Mouse (Mus musculus) CH12.LX (cell line): ENCODE results near the gene Ptpn6. TPM values are rescaled to one million over a fixed set of nuclear protein-coding genes. Genes with fewer than 3 reads are reported as not detected.

Experiments
- DNase-seq: peaks from one replicate; pipeline ENCODE4 v3.0.0-alpha.2; 2013; ENCODE audit errors: extremely low read depth
- H3K27ac ChIP-seq: 2 replicates; pipeline ENCODE4 v1.5.1; 2012; ENCODE audit warnings: low read depth, mild to moderate bottlenecking, control low read depth, moderate library complexity; ENCODE audit not compliant: insufficient read depth
- H3K27me3 ChIP-seq: replicated peaks from 2 replicates; pipeline ENCODE3; 2012; ENCODE audit warnings: inconsistent platforms
- H3K36me3 ChIP-seq, 2 experiments: replicated peaks in 1 of 2; 2 replicates each; pipeline versions ENCODE3 to v1.6.1; 2012; ENCODE audit warnings: inconsistent platforms in 1 of 2, low read length in 1 of 2, mild to moderate bottlenecking in 1 of 2, mixed read lengths in 1 of 2, moderate library complexity in 1 of 2; ENCODE audit not compliant: control insufficient read depth in 1 of 2, insufficient read depth in 1 of 2
- H3K4me1 ChIP-seq, 2 experiments: 2 replicates each; pipeline ENCODE4 v1.6.1; 2012; ENCODE audit warnings: inconsistent platforms in 1 of 2, moderate library complexity in 1 of 2; ENCODE audit not compliant: insufficient read depth in 2 of 2, control insufficient read depth in 1 of 2
- H3K4me2 ChIP-seq: 2 replicates; pipeline ENCODE4 v1.6.1; 2012; ENCODE audit warnings: low read depth, mild to moderate bottlenecking, control low read depth; ENCODE audit not compliant: poor library complexity, insufficient read depth, severe bottlenecking
- H3K4me3 ChIP-seq, 3 experiments: fragments of 150-350 bp in 1 of 3; sonication (generic) in 1 of 3; replicated peaks in 1 of 3; 2 replicates each; pipeline versions ENCODE3 to v1.5.1; 2011 to 2012; ENCODE audit warnings: low read depth in 2 of 3, low read length in 2 of 3, mild to moderate bottlenecking in 2 of 3, moderate library complexity in 2 of 3, control low read depth in 1 of 3, improper control_type of control experiment in 1 of 3, inconsistent platforms in 1 of 3, mixed read lengths in 1 of 3; ENCODE audit not compliant: poor library complexity in 1 of 3
- H3K79me2 ChIP-seq: replicated peaks from 2 replicates; pipeline ENCODE4 v1.6.1; 2012; ENCODE audit warnings: mild to moderate bottlenecking, moderate library complexity; ENCODE audit not compliant: control insufficient read depth, poor library complexity, insufficient read depth, severe bottlenecking; ENCODE audit errors: extremely low read depth
- H3K9ac ChIP-seq: 2 replicates; pipeline ENCODE4 v1.6.1; 2012; ENCODE audit warnings: low read depth, mild to moderate bottlenecking, control low read depth, moderate library complexity; ENCODE audit not compliant: insufficient read depth
- H3K9me3 ChIP-seq: replicated peaks from 2 replicates; pipeline ENCODE3; 2012; ENCODE audit warnings: low read length, inconsistent platforms, mixed read lengths
- CHD1 ChIP-seq: IDR thresholded peaks from 2 replicates; pipeline ENCODE4 v1.6.1; 2012; ENCODE audit warnings: low read depth, low read length, improper control_type of control experiment, inconsistent platforms
- ETS1 ChIP-seq: conservative IDR thresholded peaks from 2 replicates; pipeline ENCODE4 v1.6.1; 2012; ENCODE audit warnings: low read depth, mild to moderate bottlenecking, inconsistent platforms, low read length, improper control_type of control experiment, moderate library complexity
- HCFC1 ChIP-seq: IDR thresholded peaks from 2 replicates; pipeline ENCODE4 v1.6.1; 2012; ENCODE audit warnings: low read depth, mild to moderate bottlenecking, inconsistent platforms, low read length, improper control_type of control experiment
- IRF4 ChIP-seq: IDR thresholded peaks from 2 replicates; pipeline ENCODE4 v1.6.1; 2014; ENCODE audit warnings: low read depth, mild to moderate bottlenecking, inconsistent platforms, low read length, improper control_type of control experiment
- JUND ChIP-seq: conservative IDR thresholded peaks from 2 replicates; pipeline ENCODE4 v1.6.1; 2011; ENCODE audit warnings: low read depth, low read length, improper control_type of control experiment
- MAFK ChIP-seq: IDR thresholded peaks from 2 replicates; pipeline ENCODE4 v1.6.1; 2011; ENCODE audit warnings: low read length, improper control_type of control experiment; ENCODE audit not compliant: insufficient replicate concordance
- POLR2A ChIP-seq: IDR thresholded peaks from 2 replicates; pipeline ENCODE4 v1.6.1; 2011; ENCODE audit warnings: low read depth, mild to moderate bottlenecking, improper control_type of control experiment, low read length
- RAD21 ChIP-seq: IDR thresholded peaks from 2 replicates; pipeline ENCODE4 v1.6.1; 2011; ENCODE audit warnings: low read depth, mild to moderate bottlenecking, low read length, improper control_type of control experiment, moderate library complexity
- RCOR1 ChIP-seq: conservative IDR thresholded peaks from 2 replicates; pipeline ENCODE4 v1.6.1; 2012; ENCODE audit warnings: low read depth, mild to moderate bottlenecking, inconsistent platforms, low read length, improper control_type of control experiment
- UBTF ChIP-seq: IDR thresholded peaks from 2 replicates; pipeline ENCODE4 v1.6.1; 2012; ENCODE audit warnings: low read depth, mild to moderate bottlenecking, inconsistent platforms, low read length, improper control_type of control experiment, moderate library complexity
- ZNF384 ChIP-seq: IDR thresholded peaks from 2 replicates; pipeline ENCODE4 v1.6.1; 2012; ENCODE audit warnings: low read depth, low read length, improper control_type of control experiment, inconsistent platforms
- dilution Hi-C: fragments of 300-500 bp; cut with MboI; formaldehyde crosslinking; loops from 2 replicates; pipeline ENCODE4 v1.14.3; 2020; ENCODE audit warnings: low sequenced_read_pairs; ENCODE audit not compliant: extremely low pct_unique_long_range_greater_than_20kb, extremely low pct_ligation_motif_present
- in situ Hi-C: fragments of 300-500 bp; cut with MboI; formaldehyde crosslinking; loops from 3 replicates; pipeline ENCODE4 v1.14.3; 2019; ENCODE audit warnings: low sequenced_read_pairs, low pct_ligation_motif_present, low pct_unique_long_range_greater_than_20kb, mixed read lengths
- polyA plus RNA-seq: library from polyadenylated mRNA; unstranded; fragments of >175 nt; gene quantifications from 2 replicates; pipeline ENCODE4 v1.2.1, GENCODE M21; 2012; ENCODE audit warnings: low read depth; ENCODE audit not compliant: insufficient read length
- total RNA-seq, 2 experiments: library from RNA; depleted of rRNA; stranded (reverse); fragments of 300-350 nt in 1 of 2; fragments of >200 nt in 1 of 2; gene quantifications; 2 replicates each; pipeline ENCODE4 v1.2.3; 2012 to 2014

The Ptpn6 gene
- total and polyA plus RNA-seq, 3 experiments: 247 to 585 (median 300) TPM

- TF ChIP-seq CHD1: peak; percentile 90; the same call in 1 of the 2 replicates
Measured at GRCm38 (mm10) chr6:124729850-124730705, 8.4 kb downstream of the Ptpn6 start (continued).

DNA sequence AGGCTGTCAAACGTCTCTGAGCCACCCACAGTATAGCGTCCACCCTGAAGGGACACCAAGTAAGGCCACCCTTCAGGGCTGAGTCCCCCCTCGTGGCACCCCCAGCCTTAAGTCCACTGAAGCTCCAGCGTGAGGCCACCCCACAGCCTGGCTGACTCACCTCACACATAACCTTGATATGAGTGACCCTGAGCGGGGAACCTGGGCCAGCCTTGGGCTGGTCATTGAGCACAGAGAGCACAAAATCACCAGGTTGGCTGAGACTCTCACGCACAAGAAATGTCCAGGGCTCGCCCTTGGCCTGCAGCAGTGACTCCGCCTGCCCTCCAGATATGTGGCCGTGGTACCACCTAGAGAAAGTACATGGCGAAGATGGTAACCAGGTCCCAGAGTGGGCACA is 9.9 kb downstream of the Ptpn6 start:
- peaks cover 36% of the 10 kb centered on the region for H3K79me2 ChIP-seq
- TF ChIP-seq CHD1: no peak
- no peak for TF ChIP-seq JUND
- TF ChIP-seq HCFC1: no peak
- TF ChIP-seq ETS1: no peak
- TF ChIP-seq IRF4: no peak
- TF ChIP-seq POLR2A: 0 out of 2 replicates have a peak, but pooled peaks have one; percentile 10
- TF ChIP-seq UBTF: no peak
- in situ Hi-C loops: no loop called here
- H3K4me3 ChIP-seq: no peak overlapping the region
- no peak overlapping the region for H3K4me2 ChIP-seq
- H3K27ac ChIP-seq: peak overlapping the region; percentile 69
- DNase-seq: no peak
- no peaks in the 10 kb centered on the region for H3K27me3 ChIP-seq
- peaks cover 56 to 72% of the 10 kb centered on the region in 2 experiments for H3K36me3 ChIP-seq
- no peaks in the 10 kb centered on the region for H3K9me3 ChIP-seq
- dilution Hi-C loops: no loop called here
- H3K9ac ChIP-seq: peak overlapping the region; percentile 61; the same call in 1 of the 2 replicates
- H3K4me1 ChIP-seq: peaks cover 40 to 70% of the 10 kb centered on the region in 2 experiments

DNA sequence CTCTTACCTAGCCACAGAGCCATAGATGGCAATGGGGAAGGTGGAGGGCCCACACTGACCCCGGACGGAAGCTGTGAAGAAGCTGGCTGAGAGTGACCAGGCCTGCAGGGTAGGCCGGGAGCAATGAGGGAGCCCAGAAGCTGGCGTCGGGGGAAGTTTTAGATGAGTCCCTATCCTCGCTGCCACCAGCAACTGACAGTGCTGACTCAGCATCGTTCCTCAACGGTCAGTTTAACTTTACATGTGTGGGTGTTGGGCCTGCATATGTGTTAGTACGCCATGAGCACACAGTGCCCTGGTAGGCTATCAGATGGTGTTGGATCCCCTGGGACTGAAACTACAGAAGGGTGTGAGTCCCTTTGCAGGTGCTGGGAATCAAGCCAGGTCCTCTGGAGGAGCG is 14.0 kb downstream of the Ptpn6 start:
- dilution Hi-C loops (no loop called here), in situ Hi-C loops (no loop called here)

More for the DNA sequence above, 14.0 kb downstream of the Ptpn6 start:
- Histone ChIP-seq H3K36me3 (peaks cover 67 to 87% of the 10 kb centered on the region in 2 experiments), H3K4me3 (peak overlapping the region in 1 of 3 experiments; percentile 17), H3K27ac (peak overlapping the region; percentile 94), H3K4me2 (no peak overlapping the region), H3K9ac (no peak overlapping the region), H3K9me3 (no peaks in the 10 kb centered on the region), H3K4me1 (peaks cover 56 to 87% of the 10 kb centered on the region in 2 experiments), H3K27me3 (no peaks in the 10 kb centered on the region), H3K79me2 (peaks cover 18% of the 10 kb centered on the region)
- peak; percentile 94 for TF ChIP-seq MAFK
- TF ChIP-seq RAD21: no peak
- no peak for TF ChIP-seq RCOR1
- TF ChIP-seq ZNF384: no peak
- no peak for TF ChIP-seq HCFC1
- DNase-seq: no peak
